Mouse (Mus musculus): ENCODE results near the gene Traf3ip3. TPM values are rescaled to one million over a fixed set of nuclear protein-coding genes. Genes with fewer than 3 reads are reported as not detected.

The Traf3ip3 gene
- total RNA-seq, 2 experiments from 2014 or later = 1.0 to 1.4 TPM

GRCm38 (mm10) chr1:193157111-193157492 lies 44.4 kb downstream of the Traf3ip3 start:
- DNase-seq = no peak

GRCm38 (mm10) chr1:193156316-193157110 lies 45.0 kb downstream of the Traf3ip3 start:
- peak; percentile 28 for DNase-seq

- DNase-seq = no peak
Measured at GRCm38 (mm10) chr1:193153561-193153960, 47.9 kb downstream of the Traf3ip3 start.

GRCm38 (mm10) chr1:193152872-193153271 lies 48.6 kb downstream of the Traf3ip3 start, which contains the start of gene Irf6:
TSS of gene Irf6 (plus strand) at chr1:193153111.
- DNase-seq = peak; percentile 68

- no peak for DNase-seq
Measured at GRCm38 (mm10) chr1:193151134-193151533, 50.4 kb downstream of the Traf3ip3 start.

GRCm38 (mm10) chr1:193149231-193149630 lies 52.3 kb downstream of the Traf3ip3 start:
- DNase-seq = no peak

- no peak for DNase-seq
Measured at GRCm38 (mm10) chr1:193146416-193146815, 55.1 kb downstream of the Traf3ip3 start.

- DNase-seq = no peak
Measured at GRCm38 (mm10) chr1:193145101-193145500, 56.4 kb downstream of the Traf3ip3 start.

- DNase-seq = no peak
Measured at GRCm38 (mm10) chr1:193144516-193144915, 57.0 kb downstream of the Traf3ip3 start.

- no peak for DNase-seq
Measured at GRCm38 (mm10) chr1:193142517-193143062, 58.9 kb downstream of the Traf3ip3 start.

GRCm38 (mm10) chr1:193141118-193141517 lies 60.4 kb downstream of the Traf3ip3 start:
- no peak for DNase-seq

GRCm38 (mm10) chr1:193138669-193139068 lies 62.8 kb downstream of the Traf3ip3 start:
- DNase-seq = no peak

GRCm38 (mm10) chr1:193138087-193138486 lies 63.4 kb downstream of the Traf3ip3 start:
- DNase-seq = no peak

GRCm38 (mm10) chr1:193133726-193134125 lies 67.8 kb downstream of the Traf3ip3 start:
- DNase-seq = no peak

- DNase-seq = no peak
Measured at GRCm38 (mm10) chr1:193132385-193132784, 69.1 kb downstream of the Traf3ip3 start.

- no peak for DNase-seq
Measured at GRCm38 (mm10) chr1:193131311-193131948, 70.1 kb downstream of the Traf3ip3 start.

- DNase-seq = no peak
Measured at GRCm38 (mm10) chr1:193130839-193131238, 70.7 kb downstream of the Traf3ip3 start.

GRCm38 (mm10) chr1:193130456-193130825 lies 71.1 kb downstream of the Traf3ip3 start:
- no peak for DNase-seq

- DNase-seq = peak; percentile 99
Measured at GRCm38 (mm10) chr1:193129786-193130455, 71.6 kb downstream of the Traf3ip3 start, which contains the start of gene Diexf. TSS of gene Diexf (minus strand) at chr1:193130272.

- DNase-seq = no peak
Measured at GRCm38 (mm10) chr1:193129321-193129720, 72.2 kb downstream of the Traf3ip3 start.

- no peak for DNase-seq
Measured at GRCm38 (mm10) chr1:193128055-193128454, 73.4 kb downstream of the Traf3ip3 start.

GRCm38 (mm10) chr1:193125835-193126234 lies 75.7 kb downstream of the Traf3ip3 start:
- DNase-seq = no peak
